Mouse (Mus musculus) natural killer cell, adult 2 months (primary cell): ENCODE measurements around the gene Cdk14.

ENCODE experiments used
- DNase-seq, 2 experiments: peaks; one replicate each; pipeline ENCODE4 v3.0.0; 2022; ENCODE audit warnings: low spot score in 2 of 2

Gene Cdk14

GRCm38 (mm10) chr5:5419992-5420455 lies at the start of gene Cdk14:
Cdk14 (minus strand) TSS chr5:5420312.
- DNase-seq = peak; percentile 80 to 83

GRCm38 (mm10) chr5:5465256-5465655 lies 45.1 kb upstream of the Cdk14 start:
- no peak for DNase-seq

- no peak for DNase-seq
Measured at GRCm38 (mm10) chr5:5431746-5432438, 11.8 kb upstream of the Cdk14 start.

GRCm38 (mm10) chr5:5423723-5424171 lies 3.6 kb upstream of the Cdk14 start:
- DNase-seq = no peak

- DNase-seq = no peak
Measured at GRCm38 (mm10) chr5:5423081-5423480, 3.0 kb upstream of the Cdk14 start.

- DNase-seq = peak in 1 of 2 experiments; percentile 1
Measured at GRCm38 (mm10) chr5:5421439-5421838, 1.3 kb upstream of the Cdk14 start.

- DNase-seq = no peak
Measured at GRCm38 (mm10) chr5:5419253-5419652, 859 bp downstream of the Cdk14 start.

- no peak for DNase-seq
Measured at GRCm38 (mm10) chr5:5414835-5415234, 5.3 kb downstream of the Cdk14 start.

- no peak for DNase-seq
Measured at GRCm38 (mm10) chr5:5411886-5412285, 8.2 kb downstream of the Cdk14 start.

- DNase-seq = no peak
Measured at GRCm38 (mm10) chr5:5401986-5402385, 18.1 kb downstream of the Cdk14 start.

- DNase-seq = no peak
Measured at GRCm38 (mm10) chr5:5392786-5393185, 27.3 kb downstream of the Cdk14 start.

- peak; percentile 9 to 15 for DNase-seq
Measured at GRCm38 (mm10) chr5:5380731-5381718, 39.1 kb downstream of the Cdk14 start.

- DNase-seq = peak; percentile 4 to 21
Measured at GRCm38 (mm10) chr5:5379870-5380730, 40.0 kb downstream of the Cdk14 start.

- no peak for DNase-seq
Measured at GRCm38 (mm10) chr5:5379501-5379869, 40.6 kb downstream of the Cdk14 start.

- no peak for DNase-seq
Measured at GRCm38 (mm10) chr5:5374393-5374792, 45.7 kb downstream of the Cdk14 start.

- no peak for DNase-seq
Measured at GRCm38 (mm10) chr5:5373541-5373940, 46.6 kb downstream of the Cdk14 start.

GRCm38 (mm10) chr5:5372936-5373335 lies 47.2 kb downstream of the Cdk14 start:
- DNase-seq = no peak

- no peak for DNase-seq
Measured at GRCm38 (mm10) chr5:5372354-5372753, 47.8 kb downstream of the Cdk14 start.

- DNase-seq = no peak
Measured at GRCm38 (mm10) chr5:5370322-5371082, 49.6 kb downstream of the Cdk14 start.

GRCm38 (mm10) chr5:5368389-5369164 lies 51.5 kb downstream of the Cdk14 start:
- DNase-seq = no peak
